Mouse (Mus musculus): Measurements from ENCODE around the gene Slc13a1. TPM values are rescaled to one million over a fixed set of nuclear protein-coding genes. Genes with fewer than 3 reads are reported as not detected.

Gene Slc13a1
- polyA plus RNA-seq, 1 experiment from 2014 or later, result 0.20 TPM

GRCm38 (mm10) chr6:24047014-24047770, 120.7 kb downstream of the Slc13a1 start:
- no peaks in the 10 kb centered on the region for H3K27me3 ChIP-seq (replicated peaks; ENCODE audit: control insufficient read depth, insufficient read depth, low read length)
- H3K4me2 ChIP-seq (ENCODE audit: low read length), result no peak overlapping the region
- no peaks in the 10 kb centered on the region for H3K9me3 ChIP-seq (ENCODE audit: control insufficient read depth, low read length)
- no peak overlapping the region for H3K4me3 ChIP-seq (ENCODE audit: low read length)
- H3K9ac ChIP-seq (ENCODE audit: low read depth, low read length), result no peak overlapping the region
- H3K27ac ChIP-seq (ENCODE audit: low read depth, low read length), result no peak overlapping the region
- ATAC-seq, result 0 out of 2 replicates have a peak, but pooled peaks have one; percentile 30
- H3K4me1 ChIP-seq (ENCODE audit: control insufficient read depth, insufficient read depth, low read depth, low read length), result no peaks in the 10 kb centered on the region
- WGBS, result 43% methylated on average over 7 of the region's 7 CpGs
- H3K36me3 ChIP-seq (ENCODE audit: control insufficient read depth, insufficient read depth, low read length), result no peaks in the 10 kb centered on the region

- H3K4me1 ChIP-seq (ENCODE audit: control insufficient read depth, insufficient read depth, low read depth, low read length), result no peaks in the 10 kb centered on the region
- H3K27ac ChIP-seq (ENCODE audit: low read depth, low read length), result no peak overlapping the region
- no peak overlapping the region for H3K4me3 ChIP-seq (ENCODE audit: low read length)
- H3K9ac ChIP-seq (ENCODE audit: low read depth, low read length), result no peak overlapping the region
- ATAC-seq, result no peak
- H3K4me2 ChIP-seq (ENCODE audit: low read length), result no peak overlapping the region
- no peaks in the 10 kb centered on the region for H3K27me3 ChIP-seq (replicated peaks; ENCODE audit: control insufficient read depth, insufficient read depth, low read length)
- no peaks in the 10 kb centered on the region for H3K9me3 ChIP-seq (ENCODE audit: control insufficient read depth, low read length)
- no peaks in the 10 kb centered on the region for H3K36me3 ChIP-seq (ENCODE audit: control insufficient read depth, insufficient read depth, low read length)
These were observed 124.4 kb downstream of the Slc13a1 start for GRCm38 (mm10) chr6:24043496-24043895.

Small RNA genes within 50 kb of the gene (microRNA-seq; reads per million reads assigned to microRNA genes)
- not detected for gene Gm26386

Other genes with a start within 250 kb of the Slc13a1 start
- not detected in 2 replicates for gene Tas2r118, start 198.0 kb downstream of the Slc13a1 start, polyA plus RNA-seq (2015; fragmentation: Nextera tagmentation; extraction: Ambion mirVana)